Mouse (Mus musculus): Measurements from ENCODE around the gene Kcnc1.

DNA sequence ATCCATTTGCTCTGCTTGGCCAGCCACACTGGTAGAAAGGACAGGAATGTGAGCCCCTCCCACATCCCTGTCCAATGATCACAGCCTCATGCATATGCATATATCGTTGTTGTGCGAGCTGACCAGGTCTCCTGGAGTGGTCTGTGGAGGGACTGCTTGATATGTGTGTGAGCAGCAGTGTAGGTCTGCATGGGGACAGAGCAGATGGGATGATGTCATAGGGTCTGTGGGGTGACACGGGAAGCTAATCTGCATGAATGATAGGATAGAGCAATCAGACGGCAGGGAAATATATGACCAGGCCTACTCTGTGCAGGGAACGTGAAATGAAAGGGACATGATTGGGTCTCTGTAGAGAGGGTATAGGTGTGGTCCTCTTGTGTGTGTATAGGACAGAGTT, 37.6 kb downstream of the Kcnc1 start:
- TF ChIP-seq EP300 (IDR thresholded peaks at IDR 0.05; ENCODE audit: low read depth) (no peak), CTCF (IDR thresholded peaks at IDR 0.05; ENCODE audit: low read depth) (no peak)

All from liver, embryonic 14.5 days (tissue).